Mouse (Mus musculus): Measurements from ENCODE around the gene Fam207a. TPM values are rescaled to one million over a fixed set of nuclear protein-coding genes. Genes with fewer than 3 reads are reported as not detected.

The Fam207a gene
- total RNA-seq, 2 experiments from 2014 or later: 33.7 to 33.8 TPM

Other genes with a start within 250 kb of the Fam207a start
- gene Adarb1, start 97.5 kb downstream of the Fam207a start, total RNA-seq (2021): 100 to 1,000 TPM; 135 to 147 TPM
- gene Itgb2, start 14.5 kb upstream of the Fam207a start, total RNA-seq (2021): 1 to 10 TPM; 2.9 to 3.4 TPM
- gene Pttg1ip, start 65.9 kb upstream of the Fam207a start, total RNA-seq (2021): 10 to 100 TPM; 71.2 to 88.3 TPM
- gene Sumo3, start 90.3 kb upstream of the Fam207a start, total RNA-seq (2021): 100 to 1,000 TPM; 140 to 168 TPM
- gene Gm49325, start 90.4 kb upstream of the Fam207a start, total RNA-seq (2021): 10 to 100 TPM in 1 of 2 experiments, 1 to 10 TPM in 1; 9.8 to 18.2 TPM
- 10 to 100 TPM; 46.2 to 46.4 TPM for gene Ube2g2, start 106.5 kb upstream of the Fam207a start, total RNA-seq (2021)
- under 1 TPM in 1 of 2 experiments, not detected in 1; 0.25 TPM for gene Tspear, start 170.8 kb upstream of the Fam207a start, total RNA-seq (2021)
- gene Gm19402, start 175.0 kb upstream of the Fam207a start, total RNA-seq (2021): not detected
- not detected for gene Gm9508, start 181.4 kb upstream of the Fam207a start, total RNA-seq (2021)
- not detected for gene Gm10272, start 190.8 kb upstream of the Fam207a start, total RNA-seq (2021)
- gene Gm10024, start 195.7 kb upstream of the Fam207a start, total RNA-seq (2021): not detected
- not detected for gene Gm10142, start 200.0 kb upstream of the Fam207a start, total RNA-seq (2021)
- gene Krtap12-1, start 204.8 kb upstream of the Fam207a start, total RNA-seq (2021): not detected
- gene Gm10100, start 210.7 kb upstream of the Fam207a start, total RNA-seq (2021): not detected
- gene Gm18596, start 226.9 kb upstream of the Fam207a start, total RNA-seq (2021): not detected
- not detected for gene Gm9736, start 235.6 kb upstream of the Fam207a start, total RNA-seq (2021)
- gene Gm3233, start 243.9 kb upstream of the Fam207a start, total RNA-seq (2021): not detected